Mouse (Mus musculus) heart, adult 2 months (tissue): ENCODE results near the gene Il22ra1. TPM values are rescaled to one million over a fixed set of nuclear protein-coding genes. Genes with fewer than 3 reads are reported as not detected.

Experiments
- DNase-seq, 2 experiments: peaks; one replicate each; pipeline ENCODE4 v3.0.0; 2021
- H3K27ac ChIP-seq: fragments of 200-600 bp; 2 replicates; pipeline ENCODE4 v1.8.1; 2022
- H3K27me3 ChIP-seq: fragments of 200-500 bp; 2 replicates; pipeline ENCODE4 v1.6.1; 2012; ENCODE audit warnings: mild to moderate bottlenecking, low read length, inconsistent platforms, mixed read lengths; ENCODE audit not compliant: control insufficient read depth, insufficient read depth
- H3K36me3 ChIP-seq: fragments of 200-500 bp; 2 replicates; pipeline ENCODE4 v1.6.1; 2012; ENCODE audit warnings: low read length, inconsistent platforms; ENCODE audit not compliant: control insufficient read depth, insufficient read depth
- H3K4me1 ChIP-seq: fragments of 200-500 bp; 2 replicates; pipeline ENCODE4 v1.6.1; 2011; ENCODE audit warnings: low read length; ENCODE audit not compliant: control insufficient read depth, insufficient read depth
- H3K4me3 ChIP-seq: fragments of 200-600 bp; 2 replicates; pipeline ENCODE4 v1.8.1; 2022
- H3K79me2 ChIP-seq: fragments of 200-500 bp; replicated peaks from 2 replicates; pipeline ENCODE4 v1.6.1; 2012; ENCODE audit warnings: mild to moderate bottlenecking, inconsistent platforms, low read length, moderate library complexity, mixed read lengths; ENCODE audit not compliant: control insufficient read depth, insufficient read depth
- H3K9ac ChIP-seq: fragments of 200-500 bp; 2 replicates; pipeline ENCODE4 v1.6.1; 2012; ENCODE audit warnings: low read depth, mild to moderate bottlenecking, control low read depth, inconsistent platforms, low read length, mixed read lengths
- CTCF ChIP-seq: fragments of 200-600 bp; IDR thresholded peaks from 2 replicates; pipeline ENCODE4 v1.8.1; 2022; ENCODE audit warnings: antibody characterized with exemption, mild to moderate bottlenecking, moderate library complexity
- EP300 ChIP-seq: fragments of 200-500 bp; IDR thresholded peaks from 2 replicates; pipeline ENCODE4 v1.6.1; 2011; ENCODE audit warnings: low read depth, low read length, control low read depth; ENCODE audit not compliant: insufficient read depth
- POLR2A ChIP-seq: fragments of 200-500 bp; IDR thresholded peaks from 2 replicates; pipeline ENCODE4 v1.6.1; 2011; ENCODE audit warnings: mild to moderate bottlenecking, low read depth, low read length, control low read depth; ENCODE audit not compliant: insufficient read depth
- WGBS: fragments of 180-500 bp; shearing (Covaris S2); methylation state at CpG from one replicate; pipeline ENCODE4 v1.1.7; 2018; 5-methylcytosine and 5-hydroxymethylcytosine counted together
- intact Hi-C: fragments of 180-260 bp; cut with DNase I; formaldehyde crosslinking; loops from one replicate; pipeline ENCODE4 v1.15.1; 2025
- long read RNA-seq: library from polyadenylated mRNA; stranded (forward); transcript quantifications from one replicate; pipeline ENCODE4 v2.0.0, GENCODE M21; 2021
- polyA plus RNA-seq: library from polyadenylated mRNA; depleted of rRNA; stranded (reverse); fragments of >200 nt; gene quantifications from 2 replicates; pipeline ENCODE4 v1.2.3, GENCODE M21; 2012; rRNA removed
- total RNA-seq, 2 experiments: library from RNA; stranded (reverse); gene quantifications; 2 replicates each; pipeline ENCODE4 v1.2.3; 2021

The Il22ra1 gene
- total RNA-seq, result under 1 TPM; 0.30 to 0.42 TPM
- polyA plus RNA-seq, result 0.15 and 0.23 TPM in 2 replicates
- long read RNA-seq, result 0 reads

- no peaks in the 10 kb centered on the region for H3K36me3 ChIP-seq
- H3K4me1 ChIP-seq, result no peaks in the 10 kb centered on the region
- TF ChIP-seq EP300 (no peak), POLR2A (no peak), CTCF (no peak)
- 16% methylated on average over 14 of the region's 14 CpGs for WGBS
- H3K9ac ChIP-seq, result no peak within 1 kb of the TSS
- H3K27ac ChIP-seq, result no peak within 1 kb of the TSS
- H3K79me2 ChIP-seq, result no peaks in the 10 kb centered on the region
- no peak within 1 kb of the TSS for H3K4me3 ChIP-seq
- intact Hi-C loops, result no loop called here
- no peaks in the 10 kb centered on the region for H3K27me3 ChIP-seq
- DNase-seq, result no peak
These were observed at the start of gene Il22ra1 for GRCm38 (mm10) chr4:135727817-135728216. Gene Il22ra1, plus strand, starts transcription at chr4:135728172.

- Histone ChIP-seq H3K79me2 (no peaks in the 10 kb centered on the region), H3K36me3 (no peaks in the 10 kb centered on the region), H3K4me3 (no peak overlapping the region), H3K4me1 (no peaks in the 10 kb centered on the region), H3K9ac (no peak overlapping the region), H3K27me3 (no peaks in the 10 kb centered on the region), H3K27ac (no peak overlapping the region)
- 84% methylated on average over 4 of the region's 4 CpGs for WGBS
- intact Hi-C loops, result no loop called here
- DNase-seq, result no peak
- TF ChIP-seq CTCF (no peak), EP300 (no peak), POLR2A (no peak)
These were observed 48.7 kb upstream of the Il22ra1 start for GRCm38 (mm10) chr4:135679316-135679715.

GRCm38 (mm10) chr4:135681789-135682188, 46.2 kb upstream of the Il22ra1 start:
- peaks cover 2% of the 10 kb centered on the region; the same call in 1 of the 2 replicates for H3K4me1 ChIP-seq
- H3K36me3 ChIP-seq, result no peaks in the 10 kb centered on the region
- no peaks in the 10 kb centered on the region for H3K79me2 ChIP-seq
- DNase-seq, result no peak
- no peak overlapping the region for H3K27ac ChIP-seq
- H3K9ac ChIP-seq, result no peak overlapping the region
- intact Hi-C loops, result no loop called here
- WGBS, result 77% methylated on average over 5 of the region's 5 CpGs
- TF ChIP-seq POLR2A, result no peak
- TF ChIP-seq EP300, result no peak
- no peak for TF ChIP-seq CTCF
- H3K27me3 ChIP-seq, result no peaks in the 10 kb centered on the region
- no peak overlapping the region for H3K4me3 ChIP-seq

GRCm38 (mm10) chr4:135683553-135683952, 44.4 kb upstream of the Il22ra1 start:
- peak; percentile 24 to 35 for DNase-seq

GRCm38 (mm10) chr4:135684731-135685130, 43.2 kb upstream of the Il22ra1 start:
- TF ChIP-seq CTCF (no peak), EP300 (no peak), POLR2A (no peak)
- no peak overlapping the region for H3K27ac ChIP-seq
- no peaks in the 10 kb centered on the region for H3K27me3 ChIP-seq
- WGBS, result 38% methylated on average over 3 of the region's 3 CpGs
- H3K9ac ChIP-seq, result no peak overlapping the region
- H3K4me3 ChIP-seq, result no peak overlapping the region
- peaks cover 3% of the 10 kb centered on the region; the same call in 1 of the 2 replicates for H3K4me1 ChIP-seq
- DNase-seq, result no peak
- no peaks in the 10 kb centered on the region for H3K79me2 ChIP-seq
- no peaks in the 10 kb centered on the region for H3K36me3 ChIP-seq
- intact Hi-C loops, result no loop called here

More at GRCm38 (mm10) chr4:135683553-135683952, 44.4 kb upstream of the Il22ra1 start:
- intact Hi-C loops, result loop anchor here (1.0 kb wide), 2 partner anchors 21 to 26 kb away; no protein-coding TSS in a partner anchor
- Histone ChIP-seq H3K27me3 (no peaks in the 10 kb centered on the region), H3K36me3 (no peaks in the 10 kb centered on the region), H3K4me1 (peaks cover 3% of the 10 kb centered on the region; the same call in 1 of the 2 replicates), H3K9ac (no peak overlapping the region), H3K27ac (no peak overlapping the region), H3K4me3 (no peak overlapping the region), H3K79me2 (no peaks in the 10 kb centered on the region)
- 26% methylated on average over 4 of the region's 4 CpGs for WGBS
- TF ChIP-seq POLR2A (no peak), EP300 (no peak), CTCF (peak; percentile 75)

- peak within 1 kb of the TSS; percentile 66 for H3K27ac ChIP-seq
- peak within 1 kb of the TSS; percentile 88 for H3K9ac ChIP-seq
- DNase-seq, result peak; percentile 56 to 61
- no peaks in the 10 kb centered on the region for H3K36me3 ChIP-seq
- peak within 1 kb of the TSS; percentile 59 for H3K4me3 ChIP-seq
- peaks cover 3% of the 10 kb centered on the region; the same call in 1 of the 2 replicates for H3K4me1 ChIP-seq
- under 1% methylated on average over 40 of the region's 41 CpGs for WGBS
- no peaks in the 10 kb centered on the region for H3K79me2 ChIP-seq
- intact Hi-C loops, result no loop called here
- no peaks in the 10 kb centered on the region for H3K27me3 ChIP-seq
- TF ChIP-seq EP300, result no peak
- no peak for TF ChIP-seq POLR2A
- TF ChIP-seq CTCF, result no peak
These were observed 41.9 kb upstream of the Il22ra1 start, which contains the start of gene Ifnlr1 for GRCm38 (mm10) chr4:135685906-135686567. Gene Ifnlr1, plus strand, starts transcription at chr4:135686287.
